Mouse (Mus musculus): Measurements from ENCODE around the gene Tmem63a.

DNA sequence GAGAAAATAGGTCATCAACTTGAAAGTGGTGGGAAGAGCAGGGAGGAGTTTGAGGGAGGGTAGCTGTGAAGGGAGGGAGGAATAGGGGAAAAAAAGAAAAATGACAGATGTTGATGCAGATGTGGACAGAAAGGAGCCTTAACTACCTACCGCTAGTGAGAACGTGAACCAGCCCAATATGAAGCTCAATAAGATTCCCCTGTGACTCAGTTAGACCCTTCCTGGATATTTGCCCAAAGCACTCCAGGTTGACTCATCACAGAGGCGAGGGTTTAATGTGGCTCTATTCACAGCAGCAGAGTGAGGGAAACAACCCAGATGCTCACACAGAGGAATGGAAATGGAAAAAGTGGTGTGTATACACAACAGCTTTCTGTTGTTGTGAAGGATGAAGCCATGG is 11.0 kb upstream of the Tmem63a start:
- no peak for TF ChIP-seq POLR2A (IDR thresholded peaks at IDR 0.05; ENCODE audit: insufficient read length, low read depth)
- TF ChIP-seq TCF12 (IDR thresholded peaks at IDR 0.05; ENCODE audit: insufficient read depth, poor library complexity, severe bottlenecking), result no peak

All from myocyte (in vitro differentiated cells).